Mouse (Mus musculus): ENCODE data around the gene Btf3.
A peak's percentile ranks its signal among the peaks of the same experiment; 100 is the strongest.

Gene Btf3

DNA sequence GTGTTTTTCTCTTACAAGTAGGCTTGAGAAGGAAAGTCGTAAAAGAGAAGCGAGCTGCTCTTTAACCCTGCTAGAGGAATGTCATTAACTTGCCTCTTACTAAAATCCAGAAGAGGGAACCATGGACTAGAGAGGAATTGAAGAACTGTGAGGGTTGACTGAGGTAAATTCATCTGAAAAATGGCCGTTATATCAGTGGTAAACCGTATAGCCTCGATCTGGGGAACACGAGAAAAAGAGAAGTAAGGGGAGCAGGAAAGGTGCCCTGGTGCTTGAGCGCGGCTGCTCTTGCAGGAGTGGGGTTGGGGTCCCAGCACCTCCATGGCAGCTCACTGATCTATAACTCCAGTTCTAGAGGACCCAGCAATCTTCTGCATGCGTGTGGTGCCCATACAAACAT, 42.8 kb downstream of the Btf3 start:
- no peak for DNase-seq

DNA sequence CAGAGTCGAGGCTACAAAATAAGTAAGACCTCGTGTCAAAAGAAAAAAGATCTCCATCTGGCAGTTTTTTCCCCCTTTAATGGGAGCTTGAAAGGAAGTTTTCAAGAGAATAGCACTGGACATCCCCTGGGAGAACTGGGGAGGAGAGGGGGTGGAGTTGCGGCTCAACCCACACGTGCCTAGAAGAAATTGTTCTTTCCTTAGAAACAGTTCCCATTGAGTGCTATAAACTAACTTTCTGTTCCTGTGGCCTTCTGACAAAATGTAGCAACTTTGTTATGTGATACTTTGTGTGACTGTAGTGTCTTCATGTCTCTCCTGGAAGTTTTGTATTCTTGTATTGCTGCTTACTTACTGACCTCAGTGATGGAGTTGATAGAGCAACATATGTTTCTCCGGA, 52.7 kb downstream of the Btf3 start:
- peak; percentile 25 for DNase-seq

DNA sequence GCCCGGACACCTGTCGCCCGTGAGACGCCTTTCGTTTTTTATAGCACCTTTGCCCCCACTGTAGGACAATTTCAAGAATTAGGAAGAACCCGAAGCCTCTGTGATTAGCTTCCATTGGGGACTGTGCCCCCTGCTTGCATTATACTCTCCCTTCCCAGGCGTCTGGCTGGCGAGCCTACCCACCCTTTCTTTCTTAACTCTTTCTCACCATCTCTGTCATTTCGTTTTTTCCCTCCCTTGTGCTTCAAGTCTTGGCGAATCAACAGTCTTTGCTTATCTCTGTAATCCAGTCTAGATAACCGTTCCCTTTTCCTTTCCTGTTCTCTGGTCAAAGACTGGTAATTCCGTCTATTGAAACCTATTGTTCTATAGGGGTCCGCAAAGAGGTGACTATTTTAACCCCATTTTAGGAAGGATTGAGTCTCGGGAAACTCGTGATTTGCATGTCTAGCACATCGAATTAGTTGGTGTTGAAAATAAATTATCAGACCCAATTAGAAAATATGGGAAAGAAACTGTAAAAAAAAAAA, 53.3 kb downstream of the Btf3 start:
- DNase-seq = no peak

DNA sequence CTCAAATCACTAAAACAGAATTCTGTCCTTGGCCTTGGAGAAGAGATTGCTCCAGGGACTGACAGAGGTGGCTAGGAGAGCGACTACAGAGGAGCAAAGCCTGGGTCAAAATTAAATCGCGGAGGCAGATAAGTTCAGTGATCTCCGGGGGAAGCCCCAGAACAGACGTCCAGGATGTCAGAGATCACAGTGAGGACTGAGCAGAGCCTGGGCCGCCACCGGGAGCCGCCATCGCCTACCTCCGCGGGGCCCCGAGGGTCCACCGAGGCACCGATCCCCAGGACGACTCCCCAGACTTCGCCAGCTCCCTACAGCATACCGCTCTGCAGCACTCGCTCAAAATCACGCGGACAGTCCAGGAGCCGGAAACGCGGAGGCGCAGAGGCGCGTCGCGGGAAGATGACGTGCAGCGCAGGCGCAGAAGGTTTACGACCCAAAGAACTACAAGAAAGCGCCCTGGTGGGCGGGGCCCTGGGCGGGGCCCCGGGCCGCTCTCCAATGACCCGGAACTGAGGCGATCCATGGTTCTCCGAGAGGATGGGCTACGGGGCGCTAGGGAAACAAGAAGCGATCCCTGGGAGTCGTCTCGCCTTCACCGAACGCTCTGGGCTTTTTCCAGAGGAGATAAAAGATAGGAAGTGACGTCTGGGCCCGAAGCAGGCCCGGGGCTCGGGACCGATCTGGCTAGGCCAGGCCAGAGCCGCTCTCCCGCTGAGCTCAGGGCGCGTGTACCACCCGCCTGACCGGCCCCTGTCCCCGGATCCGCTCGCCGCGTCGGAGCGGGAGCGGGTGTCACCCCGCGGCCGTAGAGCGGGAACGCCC, 54.0 kb downstream of the Btf3 start, which contains the start of the genes Utp15 and Ankra2:
TSS of gene Utp15 (minus strand) at position 406 of the 822 bp plus-strand sequence.
TSS of gene Ankra2 (plus strand) at position 439 of the 822 bp plus-strand sequence.
- peak; percentile 99 for DNase-seq

Measured in cerebellum, adult 9-10 months (tissue).